Comparison of ENCODE assay signal across 14 mouse cellular contexts in genomic region chr1:90509371-90509770, GRCm38 (mm10).
A peak's percentile ranks its signal among the peaks of the same experiment; 100 is the strongest.
DNase-seq lines count a peak whose midpoint lies in the region.
"Had no signal": no experiment of that assay in that cellular context is flagged by ENCODE, and none has a peak within 500 bp of the region (broad histone marks: within the 10 kb centered on the region; RNA-seq: fewer than 3 reads in every experiment).

No protein-coding gene starts in this region.

- peak; percentile 96 for DNase-seq in heart, adult 11 months
- no peak for DNase-seq in heart, postnatal 4 days
- peak; percentile 12 for DNase-seq in layer of hippocampus, adult 11-12 months (ENCODE audit: low spot score)
- DNase-seq in layer of hippocampus, postnatal 10 days (ENCODE audit: low spot score in 2 of 2): no peak
- peak; percentile 14 to 18 for DNase-seq in right cerebral cortex, adult 2 months (ENCODE audit: low spot score in 2 of 2)
- no peak for DNase-seq in right cerebral cortex, postnatal 36 days (ENCODE audit: low spot score in 2 of 2)
- DNase-seq in urinary bladder, postnatal 10 days (ENCODE audit: low spot score): no peak
- DNase-seq: adrenal gland, adult 8-10 months; cerebellum, adult 9-11 months; gastrocnemius, postnatal 10 days; kidney, adult 11 months; midbrain, embryonic 14.5 days; right cerebral cortex, adult 18-20 months; thymus, postnatal 36 days had no signal

Comparison
In these comparisons a context has a peak if more than half of its experiments do, and no peak if none do; other contexts are left out.
1. DNase-seq: peak in heart, adult 11 months (single experiment), layer of hippocampus, adult 11-12 months (single experiment) and right cerebral cortex, adult 2 months (2 of 2); none in heart, postnatal 4 days (single experiment), layer of hippocampus, postnatal 10 days (0 of 2), right cerebral cortex, postnatal 36 days (0 of 2) and urinary bladder, postnatal 10 days (single experiment).